15 mouse cellular contexts compared by ENCODE assay signal in the genomic region with DNA sequence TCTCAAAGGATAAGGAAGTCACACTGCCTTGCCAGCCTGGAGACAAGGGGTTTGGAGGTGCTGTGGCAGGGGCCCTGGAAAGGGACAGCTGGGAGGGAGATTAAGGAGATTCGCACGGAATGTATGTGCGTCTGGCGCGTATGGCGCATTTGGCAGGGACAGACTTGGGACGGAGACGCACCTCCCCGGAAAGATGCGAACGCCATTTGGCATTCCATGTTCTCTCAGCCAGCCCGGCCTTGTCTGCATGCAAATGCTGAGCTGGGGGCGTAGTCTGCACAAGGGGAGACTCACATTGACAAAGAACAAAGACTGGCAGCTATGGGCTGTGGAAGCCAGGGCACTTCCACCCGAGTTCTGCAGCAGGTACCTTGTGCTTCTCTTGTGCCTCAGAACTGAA.
A peak's percentile ranks its signal among the peaks of the same experiment; 100 is the strongest.
DNase-seq lines count a peak whose midpoint lies in the region; ATAC-seq lines count a peak whose summit lies in the region.
"Had no signal": no experiment of that assay in that cellular context is flagged by ENCODE, and none has a peak within 500 bp of the region (broad histone marks: within the 10 kb centered on the region; RNA-seq: fewer than 3 reads in every experiment).

No protein-coding gene starts in this region.

- 48% methylated on average over 14 of the region's 14 CpGs for WGBS in forebrain, embryonic 13.5 days
- 82% methylated on average over 14 of the region's 14 CpGs for WGBS in forebrain, embryonic 10.5 days
- WGBS in midbrain, embryonic 14.5 days: 47% methylated on average over 14 of the region's 14 CpGs
- 69% methylated on average over 14 of the region's 14 CpGs for WGBS in midbrain, embryonic 11.5 days
- WGBS in heart, embryonic 10.5 days: 84% methylated on average over 14 of the region's 14 CpGs

- no peak overlapping the region for H3K4me2 ChIP-seq in forebrain, embryonic 13.5 days
- H3K4me2 ChIP-seq in midbrain, embryonic 14.5 days (ENCODE audit: low read length): no peak overlapping the region
- H3K4me2 ChIP-seq in midbrain, embryonic 11.5 days: no peak overlapping the region
- H3K4me2 ChIP-seq: embryonic facial prominence, embryonic 15.5 days; hindbrain, embryonic 15.5 days; limb, embryonic 15.5 days; lung, embryonic 14.5 days had no signal

- H3K27me3 ChIP-seq in forebrain, embryonic 13.5 days: no peaks in the 10 kb centered on the region
- peaks cover 22% of the 10 kb centered on the region for H3K27me3 ChIP-seq in forebrain, embryonic 10.5 days (ENCODE audit: poor library complexity, severe bottlenecking)
- no peaks in the 10 kb centered on the region for H3K27me3 ChIP-seq in midbrain, embryonic 14.5 days (ENCODE audit: control insufficient read depth, insufficient read depth, low read length)
- H3K27me3 ChIP-seq in midbrain, embryonic 11.5 days (ENCODE audit: control insufficient read depth, insufficient read depth, low read length): no peaks in the 10 kb centered on the region
- H3K27me3 ChIP-seq in heart, embryonic 10.5 days (ENCODE audit: insufficient read depth, poor library complexity, severe bottlenecking): peaks cover 62% of the 10 kb centered on the region
- H3K27me3 ChIP-seq: hindbrain, embryonic 15.5 days had no signal

- H3K9me3 ChIP-seq in forebrain, embryonic 13.5 days (replicated peaks): 0 out of 2 replicates have a peak, but pooled peaks cover 5% of the 10 kb centered on the region
- no peaks in the 10 kb centered on the region for H3K9me3 ChIP-seq in forebrain, embryonic 10.5 days
- no peaks in the 10 kb centered on the region for H3K9me3 ChIP-seq in midbrain, embryonic 14.5 days (ENCODE audit: control insufficient read depth, low read length)
- H3K9me3 ChIP-seq in midbrain, embryonic 11.5 days (ENCODE audit: control insufficient read depth, low read length): no peaks in the 10 kb centered on the region
- no peaks in the 10 kb centered on the region for H3K9me3 ChIP-seq in heart, embryonic 10.5 days
- H3K9me3 ChIP-seq: embryonic facial prominence, embryonic 15.5 days; hindbrain, embryonic 15.5 days; limb, embryonic 15.5 days had no signal

- ATAC-seq in forebrain, embryonic 13.5 days: peak; percentile 83
- ATAC-seq in midbrain, embryonic 14.5 days (ENCODE audit: low FRiP score, low TSS enrichment): no peak
- ATAC-seq in midbrain, embryonic 11.5 days (ENCODE audit: low FRiP score): no peak

- no peaks in the 10 kb centered on the region for H3K36me3 ChIP-seq in forebrain, embryonic 13.5 days (ENCODE audit: poor library complexity, severe bottlenecking)
- no peaks in the 10 kb centered on the region for H3K36me3 ChIP-seq in forebrain, embryonic 10.5 days (replicated peaks)
- H3K36me3 ChIP-seq in midbrain, embryonic 14.5 days (ENCODE audit: control insufficient read depth, insufficient read depth, low read length): no peaks in the 10 kb centered on the region
- H3K36me3 ChIP-seq in midbrain, embryonic 11.5 days (ENCODE audit: control insufficient read depth, insufficient read depth, low read length): no peaks in the 10 kb centered on the region
- H3K36me3 ChIP-seq in heart, embryonic 10.5 days: no peaks in the 10 kb centered on the region
- H3K36me3 ChIP-seq: embryonic facial prominence, embryonic 15.5 days; hindbrain, embryonic 15.5 days; limb, embryonic 15.5 days had no signal

- H3K4me3 ChIP-seq in forebrain, embryonic 13.5 days: no peak overlapping the region
- no peak overlapping the region for H3K4me3 ChIP-seq in forebrain, embryonic 10.5 days
- no peak overlapping the region for H3K4me3 ChIP-seq in midbrain, embryonic 14.5 days (replicated peaks; ENCODE audit: low read depth, low read length)
- H3K4me3 ChIP-seq in midbrain, embryonic 11.5 days (ENCODE audit: low read depth, low read length): no peak overlapping the region
- H3K4me3 ChIP-seq in heart, embryonic 10.5 days: no peak overlapping the region
- H3K4me3 ChIP-seq: embryonic facial prominence, embryonic 15.5 days; hindbrain, embryonic 15.5 days; left cerebral cortex, adult 2 months; limb, embryonic 15.5 days had no signal

- no peak overlapping the region for H3K9ac ChIP-seq in forebrain, embryonic 13.5 days
- H3K9ac ChIP-seq in midbrain, embryonic 14.5 days (replicated peaks; ENCODE audit: low read length): no peak overlapping the region
- H3K9ac ChIP-seq in midbrain, embryonic 11.5 days (ENCODE audit: low read length): no peak overlapping the region
- H3K9ac ChIP-seq: embryonic facial prominence, embryonic 15.5 days; hindbrain, embryonic 15.5 days; limb, embryonic 15.5 days; lung, embryonic 14.5 days had no signal

- H3K4me1 ChIP-seq in forebrain, embryonic 13.5 days: peaks cover 53% of the 10 kb centered on the region
- peaks cover 12% of the 10 kb centered on the region for H3K4me1 ChIP-seq in forebrain, embryonic 10.5 days
- H3K4me1 ChIP-seq in midbrain, embryonic 14.5 days (ENCODE audit: control insufficient read depth, insufficient read depth, low read length): peaks cover 16% of the 10 kb centered on the region
- H3K4me1 ChIP-seq in midbrain, embryonic 11.5 days (ENCODE audit: control insufficient read depth, insufficient read depth, low read length): peaks cover 6% of the 10 kb centered on the region
- H3K4me1 ChIP-seq in heart, embryonic 10.5 days: no peaks in the 10 kb centered on the region
- H3K4me1 ChIP-seq: embryonic facial prominence, embryonic 15.5 days; limb, embryonic 15.5 days had no signal

- no peak for DNase-seq in forebrain, embryonic 10.5 days (ENCODE audit: extremely low spot score, low spot score)
- peak; percentile 57 for DNase-seq in midbrain, embryonic 14.5 days
- no peak for DNase-seq in midbrain, embryonic 11.5 days (ENCODE audit: low spot score, missing footprints)
- peak; percentile 29 to 64 for DNase-seq in layer of hippocampus, adult 8-10 months (ENCODE audit: low spot score in 2 of 2)
- no peak for DNase-seq in lung, postnatal 25 days (ENCODE audit: low spot score)
- DNase-seq in ovary, postnatal 10 days (ENCODE audit: low spot score): no peak
- DNase-seq in heart, embryonic 10.5 days (ENCODE audit: low spot score): no peak
- DNase-seq: adrenal gland, postnatal 25 days; lung, embryonic 14.5 days; thymus, postnatal 36 days had no signal

- peak overlapping the region; percentile 67 for H3K27ac ChIP-seq in forebrain, embryonic 13.5 days
- no peak overlapping the region for H3K27ac ChIP-seq in forebrain, embryonic 10.5 days
- no peak overlapping the region for H3K27ac ChIP-seq in midbrain, embryonic 14.5 days (replicated peaks; ENCODE audit: low read depth, low read length)
- no peak overlapping the region for H3K27ac ChIP-seq in midbrain, embryonic 11.5 days (ENCODE audit: low read depth, low read length)
- no peak overlapping the region for H3K27ac ChIP-seq in heart, embryonic 10.5 days
- H3K27ac ChIP-seq: embryonic facial prominence, embryonic 15.5 days; hindbrain, embryonic 15.5 days; left cerebral cortex, adult 2 months; limb, embryonic 15.5 days had no signal

Comparison
In these comparisons a context has a peak if more than half of its experiments do, and no peak if none do; other contexts are left out.
1. DNase-seq: peak in midbrain, embryonic 14.5 days (single experiment) and layer of hippocampus, adult 8-10 months (2 of 2); none in forebrain, embryonic 10.5 days (single experiment), midbrain, embryonic 11.5 days (single experiment), lung, postnatal 25 days (single experiment), ovary, postnatal 10 days (single experiment) and heart, embryonic 10.5 days (single experiment).